In the genomic region with DNA sequence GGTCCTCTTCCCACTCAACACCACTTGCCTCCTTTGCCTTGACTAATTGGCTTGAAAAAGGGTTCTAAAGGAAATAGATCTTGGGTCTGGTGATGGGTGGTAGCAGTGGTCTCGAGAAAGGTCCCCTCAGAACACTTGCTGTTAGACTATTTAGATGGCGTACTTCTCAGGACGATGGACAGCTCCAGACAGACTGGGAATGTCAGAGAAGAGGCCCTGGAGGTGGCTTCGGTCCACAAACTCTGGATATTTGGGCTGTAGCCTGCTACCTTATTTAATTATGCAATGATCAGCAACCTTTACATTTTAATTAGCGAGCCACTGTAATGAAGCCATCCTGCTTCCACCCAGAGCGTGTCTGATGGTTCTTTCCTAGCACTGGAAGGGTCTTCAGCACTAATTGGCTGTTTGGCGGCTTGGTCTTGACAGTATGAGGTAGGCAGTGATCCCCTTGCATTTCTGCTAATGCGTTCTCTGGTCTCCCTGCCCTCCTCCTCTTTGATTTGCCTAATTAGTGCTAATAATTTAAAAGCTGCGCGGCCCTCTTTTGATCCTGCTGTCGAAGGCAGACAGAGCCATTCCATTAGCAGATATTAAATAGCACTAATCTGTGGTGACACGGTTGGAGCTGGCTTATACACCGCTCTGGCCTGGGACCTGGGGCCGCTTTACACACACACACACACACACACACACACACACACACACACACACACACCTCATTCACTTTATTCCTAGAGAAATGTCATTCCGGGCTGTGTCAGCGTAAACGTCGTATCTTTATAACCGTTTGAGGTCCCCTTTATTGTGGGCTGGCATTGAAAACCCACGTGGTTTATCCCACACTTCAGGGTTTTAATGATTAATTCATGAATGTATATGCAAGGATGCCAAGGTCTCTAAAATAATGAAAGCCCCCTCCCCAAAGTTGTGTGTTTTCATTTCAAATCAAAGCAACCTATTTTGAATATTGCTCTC, we compare ENCODE assay signal across 12 mouse cellular contexts.
DNase-seq lines count a peak whose midpoint lies in the region; ATAC-seq lines count a peak whose summit lies in the region.
"Had no signal": no experiment of that assay in that cellular context is flagged by ENCODE, and none has a peak within 500 bp of the region (broad histone marks: within the 10 kb centered on the region; RNA-seq: fewer than 3 reads in every experiment).

No protein-coding gene starts in this region.

- ATAC-seq in forebrain, embryonic 15.5 days (replicated peaks) = peak; percentile 95
- ATAC-seq in midbrain, embryonic 14.5 days (ENCODE audit: low FRiP score, low TSS enrichment) = peak; percentile 84

- peak overlapping the region; percentile 31 for H3K4me2 ChIP-seq in forebrain, embryonic 15.5 days (replicated peaks)
- peak overlapping the region; percentile 11 for H3K4me2 ChIP-seq in midbrain, embryonic 14.5 days (ENCODE audit: low read length)
- H3K4me2 ChIP-seq: embryonic facial prominence, embryonic 12.5 days; limb, embryonic 13.5 days had no signal

- peak; percentile 2 for DNase-seq in Muller cell, postnatal 12 days (ENCODE audit: inconsistent ontology term)
- peak; percentile 27 for DNase-seq in ZHBTc4 (ENCODE audit: low read depth, low spot score)
- DNase-seq in midbrain, embryonic 14.5 days = peak; percentile 77
- DNase-seq in urinary bladder, postnatal 10 days (ENCODE audit: low spot score) = no peak
- DNase-seq in adrenal gland, postnatal 14 days = no peak
- DNase-seq in urinary bladder, postnatal 4 days (ENCODE audit: low spot score in 2 of 2) = no peak
- DNase-seq: heart, adult 2 months; kidney, postnatal 36 days; thymus, postnatal 36 days had no signal

- no peaks in the 10 kb centered on the region for H3K9me3 ChIP-seq in forebrain, embryonic 15.5 days
- no peaks in the 10 kb centered on the region for H3K9me3 ChIP-seq in midbrain, embryonic 14.5 days (ENCODE audit: control insufficient read depth, low read length)
- H3K9me3 ChIP-seq: embryonic facial prominence, embryonic 12.5 days; limb, embryonic 13.5 days had no signal

- no peak overlapping the region for H3K4me3 ChIP-seq in forebrain, embryonic 15.5 days
- H3K4me3 ChIP-seq in midbrain, embryonic 14.5 days (replicated peaks; ENCODE audit: low read depth, low read length) = no peak overlapping the region
- H3K4me3 ChIP-seq: embryonic facial prominence, embryonic 12.5 days; heart, adult 2 months; limb, embryonic 13.5 days had no signal

- peaks cover 17% of the 10 kb centered on the region for H3K4me1 ChIP-seq in forebrain, embryonic 15.5 days
- peaks cover 6% of the 10 kb centered on the region; the same call in 1 of the 2 replicates for H3K4me1 ChIP-seq in midbrain, embryonic 14.5 days (ENCODE audit: control insufficient read depth, insufficient read depth, low read length)
- H3K4me1 ChIP-seq: embryonic facial prominence, embryonic 12.5 days; limb, embryonic 13.5 days had no signal

- no peaks in the 10 kb centered on the region for H3K36me3 ChIP-seq in forebrain, embryonic 15.5 days
- no peaks in the 10 kb centered on the region for H3K36me3 ChIP-seq in midbrain, embryonic 14.5 days (ENCODE audit: control insufficient read depth, insufficient read depth, low read length)
- H3K36me3 ChIP-seq: embryonic facial prominence, embryonic 12.5 days; limb, embryonic 13.5 days had no signal

- H3K27me3 ChIP-seq in forebrain, embryonic 15.5 days = no peaks in the 10 kb centered on the region
- H3K27me3 ChIP-seq in midbrain, embryonic 14.5 days (ENCODE audit: control insufficient read depth, insufficient read depth, low read length) = no peaks in the 10 kb centered on the region
- H3K27me3 ChIP-seq: embryonic facial prominence, embryonic 12.5 days; limb, embryonic 13.5 days had no signal

- peak overlapping the region; percentile 15; the same call in 1 of the 2 replicates for H3K27ac ChIP-seq in forebrain, embryonic 15.5 days (replicated peaks)
- no peak overlapping the region; the same call in 1 of the 2 replicates for H3K27ac ChIP-seq in midbrain, embryonic 14.5 days (replicated peaks; ENCODE audit: low read depth, low read length)
- H3K27ac ChIP-seq: embryonic facial prominence, embryonic 12.5 days; heart, adult 2 months; limb, embryonic 13.5 days had no signal

- H3K9ac ChIP-seq in forebrain, embryonic 15.5 days (replicated peaks) = no peak overlapping the region
- no peak overlapping the region for H3K9ac ChIP-seq in midbrain, embryonic 14.5 days (replicated peaks; ENCODE audit: low read length)
- H3K9ac ChIP-seq: embryonic facial prominence, embryonic 12.5 days; limb, embryonic 13.5 days had no signal

- WGBS in forebrain, embryonic 15.5 days = 9% methylated on average over 20 of the region's 20 CpGs
- 22% methylated on average over 20 of the region's 20 CpGs for WGBS in midbrain, embryonic 14.5 days

Comparison
In these comparisons a context has a peak if more than half of its experiments do, and no peak if none do; other contexts are left out.
1. DNase-seq: peak in Muller cell, postnatal 12 days (single experiment), ZHBTc4 (single experiment) and midbrain, embryonic 14.5 days (single experiment); none in urinary bladder, postnatal 10 days (single experiment), adrenal gland, postnatal 14 days (single experiment) and urinary bladder, postnatal 4 days (0 of 2).